Mouse (Mus musculus) CH12.LX (cell line): ENCODE measurements around the gene Tnik.

Source experiments
- CHD2 ChIP-seq: IDR thresholded peaks from 2 replicates; pipeline ENCODE4 v1.6.1; 2011; ENCODE audit warnings: low read length, improper control_type of control experiment
- CTCF ChIP-seq, 2 experiments: IDR thresholded peaks in 1 of 2; conservative IDR thresholded peaks in 1 of 2; 2 replicates each; pipeline ENCODE4 v1.5.1; 2011 to 2012; ENCODE audit warnings: low read depth in 2 of 2, low read length in 2 of 2, improper control_type of control experiment in 1 of 2, inconsistent platforms in 1 of 2, mild to moderate bottlenecking in 1 of 2, moderate library complexity in 1 of 2
- EP300 ChIP-seq: IDR thresholded peaks from 2 replicates; pipeline ENCODE4 v1.6.1; 2011; ENCODE audit warnings: low read length, improper control_type of control experiment
- JUN ChIP-seq: IDR thresholded peaks from 2 replicates; pipeline ENCODE4 v1.6.1; 2011; ENCODE audit warnings: low read depth, mild to moderate bottlenecking, low read length, improper control_type of control experiment, moderate library complexity; ENCODE audit not compliant: insufficient read depth
- MAFK ChIP-seq: IDR thresholded peaks from 2 replicates; pipeline ENCODE4 v1.6.1; 2011; ENCODE audit warnings: low read length, improper control_type of control experiment; ENCODE audit not compliant: insufficient replicate concordance
- MAX ChIP-seq: IDR thresholded peaks from 2 replicates; pipeline ENCODE4 v1.6.1; 2011; ENCODE audit warnings: low read length, improper control_type of control experiment
- MEF2A ChIP-seq: IDR thresholded peaks from 2 replicates; pipeline ENCODE4 v1.6.1; 2014; ENCODE audit warnings: low read depth, mild to moderate bottlenecking, inconsistent platforms, low read length, improper control_type of control experiment, borderline replicate concordance
- MYC ChIP-seq: IDR thresholded peaks from 2 replicates; pipeline ENCODE4 v1.6.1; 2011; ENCODE audit warnings: low read depth, mild to moderate bottlenecking, improper control_type of control experiment, low read length
- POLR2A ChIP-seq: IDR thresholded peaks from 2 replicates; pipeline ENCODE4 v1.6.1; 2011; ENCODE audit warnings: low read depth, mild to moderate bottlenecking, improper control_type of control experiment, low read length
- RAD21 ChIP-seq: IDR thresholded peaks from 2 replicates; pipeline ENCODE4 v1.6.1; 2011; ENCODE audit warnings: low read depth, mild to moderate bottlenecking, low read length, improper control_type of control experiment, moderate library complexity
- TCF12 ChIP-seq: IDR thresholded peaks from 2 replicates; pipeline ENCODE4 v1.6.1; 2014; ENCODE audit warnings: low read depth, mild to moderate bottlenecking, inconsistent platforms, low read length, improper control_type of control experiment
- ZC3H11A ChIP-seq: IDR thresholded peaks from 2 replicates; pipeline ENCODE4 v1.6.1; 2012; ENCODE audit warnings: low read depth, mild to moderate bottlenecking, inconsistent platforms, low read length, improper control_type of control experiment
- ZNF384 ChIP-seq: IDR thresholded peaks from 2 replicates; pipeline ENCODE4 v1.6.1; 2012; ENCODE audit warnings: low read depth, low read length, improper control_type of control experiment, inconsistent platforms

DNA sequence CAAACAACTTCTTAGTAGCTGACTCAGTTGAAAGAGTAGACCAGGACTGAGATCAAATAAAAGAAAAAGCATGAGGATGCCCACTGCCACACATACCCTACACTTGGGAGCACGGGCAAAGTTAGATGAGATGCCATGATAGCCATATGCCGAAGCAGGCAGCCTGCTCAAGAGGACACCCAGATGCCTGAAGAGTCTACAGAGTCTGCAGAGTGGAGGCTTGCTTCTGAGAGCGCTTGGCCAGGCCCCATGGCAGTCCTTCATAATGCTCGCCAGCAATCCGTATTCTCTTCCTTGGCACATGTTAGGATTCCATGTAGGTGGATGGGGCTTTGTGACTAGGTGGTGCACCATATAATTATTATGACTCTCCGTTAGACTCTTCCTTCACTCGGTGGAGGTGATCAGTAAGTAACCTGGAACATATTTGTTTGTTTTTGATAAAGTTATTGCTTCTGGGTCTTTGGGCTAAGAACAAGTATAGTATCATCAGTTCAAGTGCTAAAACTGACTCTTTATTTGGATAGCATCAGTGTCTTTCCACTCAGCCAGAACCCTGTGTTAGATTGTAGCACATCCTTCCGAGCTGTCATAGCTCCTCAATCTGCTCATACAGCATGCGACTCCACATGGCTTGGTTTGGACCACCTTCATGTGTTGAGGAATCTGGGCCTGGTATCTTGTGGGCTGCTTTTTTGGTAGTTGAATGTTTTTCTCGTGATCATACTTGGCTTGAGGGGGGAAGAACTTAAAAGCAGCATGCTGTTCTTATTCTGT, 122.4 kb downstream of the Tnik start:
- TF ChIP-seq POLR2A (no peak), MAX (no peak), CTCF (conservative IDR thresholded peaks at IDR 0.05 in 1 of 2, IDR thresholded peaks at IDR 0.05 in 1 of 2; ENCODE audit: low read depth in 2 of 2, low read length in 2 of 2) (no peak), TCF12 (no peak), ZC3H11A (no peak), MAFK (no peak), EP300 (no peak), ZNF384 (no peak), CHD2 (no peak), MYC (no peak), RAD21 (no peak), JUN (no peak), MEF2A (no peak)
